Mouse (Mus musculus): Measurements from ENCODE around the gene Tecpr1.

The Tecpr1 gene

GRCm38 (mm10) chr5:144251876-144252577 lies 28.6 kb upstream of the Tecpr1 start:
- DNase-seq = no peak

DNA sequence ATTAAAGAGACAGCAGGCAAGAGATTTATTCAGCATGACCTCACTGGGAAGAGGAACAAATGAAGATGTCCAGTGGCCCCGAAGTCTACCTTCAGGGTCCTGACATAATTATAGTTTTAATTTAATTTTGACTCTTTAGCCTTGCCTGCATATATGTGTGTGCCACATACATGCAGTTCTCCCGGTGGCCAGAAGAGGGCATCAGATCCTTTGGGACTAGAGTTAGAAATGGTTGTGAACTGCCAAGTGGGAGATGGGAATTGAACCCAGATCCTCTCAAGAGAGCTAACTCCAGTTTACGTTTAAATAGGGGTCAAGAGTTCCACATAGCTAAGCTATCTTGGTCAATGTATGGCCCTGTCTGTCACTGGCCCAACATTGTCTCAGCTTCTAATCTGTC lies 26.5 kb upstream of the Tecpr1 start:
- no peak for DNase-seq

- no peak for DNase-seq
Measured at GRCm38 (mm10) chr5:144247906-144248585, 24.6 kb upstream of the Tecpr1 start.

- no peak for DNase-seq
Measured at GRCm38 (mm10) chr5:144247307-144247706, 23.9 kb upstream of the Tecpr1 start.

DNA sequence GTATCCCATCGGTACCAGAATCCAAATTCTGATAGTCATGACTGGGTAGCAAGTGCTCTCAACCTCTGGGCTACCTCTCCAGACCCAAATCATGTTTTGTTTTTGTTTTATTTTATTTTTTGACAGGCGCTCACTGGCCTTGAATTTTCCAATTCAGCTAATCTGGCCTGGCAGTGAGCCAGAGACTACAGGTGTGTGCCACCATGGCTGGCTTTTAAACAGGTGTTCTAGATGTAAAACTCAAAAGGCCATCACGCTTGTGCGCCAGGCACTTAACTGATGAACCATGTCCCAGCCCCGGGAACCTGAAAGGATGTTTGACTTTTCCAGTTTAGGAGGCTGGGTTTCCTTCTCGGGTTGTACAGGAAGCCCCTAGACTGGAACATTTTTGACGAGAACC lies 23.3 kb upstream of the Tecpr1 start:
- no peak for DNase-seq

GRCm38 (mm10) chr5:144245592-144245991 lies 22.2 kb upstream of the Tecpr1 start:
- no peak for DNase-seq

- DNase-seq = no peak
Measured at GRCm38 (mm10) chr5:144243901-144244487, 20.6 kb upstream of the Tecpr1 start, which contains the start of gene Bri3. Bri3 (plus strand) TSS chr5:144244437.

DNA sequence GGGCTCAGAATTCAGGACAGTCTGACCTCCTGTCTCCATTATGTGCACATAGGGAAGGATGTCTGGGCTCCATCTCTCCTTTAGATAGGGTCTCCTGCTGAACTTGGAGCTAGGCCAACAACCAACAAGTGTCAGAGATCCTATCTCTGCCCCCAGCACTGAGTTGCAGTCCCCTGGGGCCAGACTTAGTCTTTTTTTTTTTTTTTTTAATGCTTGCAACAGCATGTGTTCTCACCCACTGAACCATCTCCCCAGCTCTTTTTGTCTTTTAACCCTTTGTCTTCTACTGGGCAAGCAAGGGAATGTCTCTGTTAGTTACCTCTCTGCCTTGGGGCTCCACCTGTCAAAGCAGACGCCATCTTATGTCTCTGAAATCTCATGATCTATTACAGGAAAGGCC lies 15.6 kb upstream of the Tecpr1 start:
- no peak for DNase-seq

DNA sequence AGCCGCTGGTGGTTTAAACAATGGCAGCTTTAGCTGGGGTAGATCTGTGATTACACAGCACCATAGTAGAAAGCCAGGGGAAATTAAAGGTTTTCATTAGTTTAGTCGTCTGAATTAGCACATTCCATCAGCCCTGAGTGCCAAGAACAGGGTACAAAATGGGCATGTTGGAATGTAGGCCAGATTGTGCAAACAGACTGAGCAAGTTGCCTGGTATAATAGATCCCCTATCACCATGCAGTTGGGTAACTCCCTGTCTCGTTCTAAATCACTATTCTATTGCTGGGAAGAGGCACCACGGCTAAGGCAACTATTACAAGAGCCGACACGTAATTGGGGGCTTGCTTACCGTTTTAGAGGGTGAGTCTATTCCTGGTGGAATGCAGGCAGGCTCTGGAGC lies 11.3 kb upstream of the Tecpr1 start:
- DNase-seq = no peak

DNA sequence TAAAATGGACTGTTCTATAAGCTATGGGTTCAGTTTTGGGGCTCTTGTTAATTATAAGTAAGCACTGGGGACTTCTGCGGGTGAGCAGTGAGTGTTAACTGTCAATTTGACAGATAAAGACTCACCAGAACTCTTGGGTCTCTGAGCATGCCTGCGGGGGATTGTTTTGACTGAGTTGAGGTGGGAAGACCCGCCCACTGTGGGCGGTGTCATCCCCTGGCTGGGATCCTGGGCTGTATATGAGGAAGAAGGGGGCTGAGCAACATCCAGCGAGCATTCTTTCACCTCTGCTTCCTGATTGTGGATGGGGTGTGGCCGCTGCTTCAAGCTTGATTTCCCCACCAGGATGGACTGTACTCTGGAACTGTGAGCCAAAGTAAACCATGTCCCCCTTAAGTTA lies 10.8 kb upstream of the Tecpr1 start:
- DNase-seq = no peak

DNA sequence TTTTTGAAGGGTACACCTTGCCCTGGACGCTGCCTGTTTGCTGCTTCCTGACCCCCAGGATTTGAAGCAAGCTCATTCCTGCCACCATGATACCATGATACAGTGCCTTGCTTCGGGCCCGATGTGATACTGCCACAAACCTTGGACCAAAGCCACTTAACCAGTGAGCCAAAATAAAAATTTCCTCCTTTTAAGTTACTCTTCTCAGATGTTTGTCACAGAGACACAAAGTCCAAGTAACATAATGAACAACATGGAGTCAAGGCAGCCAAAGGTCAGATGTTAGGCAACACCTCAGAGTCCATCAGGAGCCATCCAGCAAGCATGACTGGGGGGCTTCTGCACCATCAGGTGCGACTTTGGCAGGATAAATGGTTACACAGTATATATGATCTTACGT lies 9.1 kb upstream of the Tecpr1 start:
- DNase-seq = no peak

DNA sequence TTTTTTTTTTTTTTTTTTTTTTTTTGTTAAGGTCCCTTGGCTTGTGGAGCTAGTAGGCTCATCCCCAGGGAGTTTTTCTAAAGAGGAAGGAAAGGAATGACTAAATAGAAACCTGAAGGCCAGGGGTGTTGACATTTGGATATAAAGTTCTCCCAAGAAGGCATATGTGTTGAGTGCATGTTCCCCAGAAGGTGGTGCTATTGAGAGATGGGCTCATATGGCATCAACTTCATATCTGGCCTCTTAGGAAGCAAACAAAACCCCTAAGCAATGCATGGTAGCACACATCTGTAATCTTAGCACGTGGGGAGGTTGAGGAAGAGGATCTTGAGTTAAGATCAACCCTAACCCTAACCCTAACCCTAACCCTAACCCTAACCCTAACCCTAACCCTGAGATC lies 8.0 kb upstream of the Tecpr1 start:
- DNase-seq = no peak

DNA sequence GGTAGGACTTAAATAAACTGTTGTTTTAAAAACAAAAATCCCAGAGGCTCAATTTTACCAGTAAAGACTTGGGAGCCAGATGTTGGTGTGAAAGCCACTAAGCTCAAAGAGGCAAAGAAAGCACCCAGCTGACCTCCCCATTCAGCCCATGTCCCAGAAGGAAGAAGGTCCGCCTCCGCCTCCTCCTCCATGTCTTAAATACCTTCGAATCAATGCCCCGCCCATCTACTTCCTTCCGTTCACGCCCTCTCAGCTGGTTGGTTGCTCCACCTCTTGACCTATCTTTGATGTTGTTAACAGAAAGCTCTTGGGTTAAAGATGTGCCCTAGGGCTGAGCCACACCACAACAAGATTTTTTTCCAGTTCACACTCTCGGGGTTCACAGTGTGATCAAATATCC lies 6.8 kb upstream of the Tecpr1 start:
- DNase-seq = no peak

DNA sequence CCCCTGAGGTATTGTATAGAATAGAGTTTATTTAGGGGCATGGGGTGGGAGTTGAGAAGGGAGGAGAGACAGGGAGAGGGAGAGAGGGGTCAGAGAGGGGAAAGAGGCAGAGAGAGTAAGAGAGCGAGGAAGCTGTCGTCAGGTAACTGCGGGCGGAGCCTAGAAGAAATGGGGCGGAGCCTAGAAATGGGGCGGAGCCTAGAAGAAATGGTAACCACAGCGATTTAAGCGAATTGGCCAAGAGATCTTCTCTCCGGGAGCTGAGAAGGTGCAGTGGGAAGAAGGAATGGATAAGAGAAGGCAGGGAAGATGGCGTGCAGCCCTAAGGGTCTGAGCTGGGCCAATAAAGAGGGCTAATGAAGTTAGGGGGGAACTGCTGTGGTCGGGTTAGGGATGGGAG lies 2.8 kb upstream of the Tecpr1 start:
- DNase-seq = no peak

DNA sequence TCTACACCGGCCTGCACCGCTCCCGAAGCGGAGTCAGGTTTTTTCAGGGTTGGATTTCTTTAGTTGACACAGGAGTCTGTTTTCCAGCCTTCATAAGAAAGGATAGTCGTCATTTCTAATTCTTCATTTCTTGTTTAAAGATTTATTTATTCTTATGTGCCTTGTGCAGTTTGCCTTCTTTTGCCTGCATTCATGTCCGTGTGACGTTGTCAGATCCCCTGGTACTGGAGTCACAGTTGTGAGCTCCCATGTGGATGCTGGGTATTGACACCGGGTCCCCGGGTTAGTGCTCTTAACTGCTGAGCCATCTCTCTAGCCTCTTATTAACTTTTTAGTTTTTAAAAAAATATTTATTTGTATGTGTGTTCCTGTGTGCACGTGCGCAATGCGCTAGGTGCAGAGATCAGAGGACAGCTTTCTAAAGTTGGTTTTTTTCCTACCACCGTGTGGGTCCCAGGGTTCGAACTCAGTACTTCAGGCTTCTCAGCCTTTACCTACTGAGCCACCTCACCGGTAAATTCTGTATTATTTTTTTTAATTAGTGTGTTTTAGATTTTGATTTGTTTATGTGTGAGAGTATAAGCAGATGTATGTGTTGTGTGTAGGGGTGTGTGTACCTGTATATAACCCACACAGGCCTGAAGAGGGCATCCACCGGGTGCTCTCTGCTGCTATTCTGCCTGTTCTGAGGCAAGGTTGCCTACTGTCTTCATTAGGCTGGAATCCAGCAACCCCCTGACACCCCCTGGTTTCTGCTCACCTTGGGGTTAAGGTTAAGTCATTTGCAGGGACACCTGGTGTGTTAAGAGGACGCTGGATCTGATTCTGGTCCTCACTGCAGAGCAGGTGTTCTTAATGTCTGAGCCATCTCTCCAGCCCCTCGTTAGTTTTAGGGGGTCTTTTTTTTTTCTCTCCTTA lies 743 bp upstream of the Tecpr1 start:
- DNase-seq = no peak

GRCm38 (mm10) chr5:144222811-144223502 lies 458 bp downstream of the Tecpr1 start:
- DNase-seq = no peak

DNA sequence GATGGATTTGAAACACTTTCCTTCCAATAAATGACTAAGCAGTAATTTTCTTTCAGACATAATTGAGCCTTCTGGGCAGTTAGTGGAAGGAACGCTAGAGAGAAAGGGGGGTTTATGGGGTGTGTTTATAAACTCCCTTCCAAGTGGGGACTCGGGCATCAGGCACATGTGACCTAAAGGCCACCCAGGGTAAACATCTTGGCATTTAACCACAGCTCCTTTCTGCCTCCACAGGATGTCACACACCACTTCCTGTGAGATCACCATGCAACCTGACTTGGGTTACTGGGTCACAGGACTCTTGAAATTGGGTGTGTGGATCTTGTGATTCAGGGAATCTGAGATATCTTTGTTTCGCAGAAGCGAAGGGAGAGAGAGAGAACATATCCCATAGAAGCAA lies 2.1 kb downstream of the Tecpr1 start:
- no peak for DNase-seq

GRCm38 (mm10) chr5:144219936-144220335 lies 3.5 kb downstream of the Tecpr1 start:
- DNase-seq = no peak

GRCm38 (mm10) chr5:144219306-144219705 lies 4.1 kb downstream of the Tecpr1 start:
- no peak for DNase-seq

GRCm38 (mm10) chr5:144218061-144218460 lies 5.4 kb downstream of the Tecpr1 start:
- no peak for DNase-seq

- no peak for DNase-seq
Measured at GRCm38 (mm10) chr5:144215992-144216391, 7.4 kb downstream of the Tecpr1 start.

GRCm38 (mm10) chr5:144214453-144214852 lies 9.0 kb downstream of the Tecpr1 start:
- no peak for DNase-seq

DNA sequence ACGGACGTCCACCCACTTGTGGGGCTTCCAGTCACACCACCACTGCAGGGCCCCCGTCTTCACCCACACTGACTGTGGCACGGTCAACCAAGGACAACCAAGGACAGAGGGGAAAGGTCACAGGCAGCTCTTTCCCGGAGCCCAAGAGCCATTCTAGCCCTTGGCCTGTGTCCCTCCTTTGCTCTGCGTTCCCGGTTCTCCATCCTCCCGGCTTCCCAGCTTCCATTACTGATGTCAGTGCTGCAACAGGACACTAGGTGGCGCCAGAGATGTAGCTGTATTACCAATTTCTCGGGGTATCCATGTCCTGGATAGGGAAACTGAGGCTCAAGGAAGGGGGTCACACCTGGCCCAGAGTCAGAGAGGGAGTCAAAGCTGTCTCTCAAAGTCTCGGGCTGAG lies 15.9 kb downstream of the Tecpr1 start:
- no peak for DNase-seq

Data from right cerebral cortex, adult 18-20 months (tissue).